Mouse (Mus musculus) MEL (cell line): ENCODE measurements around the gene Smpd3.

Experiments
- CHD1 ChIP-seq: IDR thresholded peaks from 2 replicates; pipeline ENCODE4 v1.6.1; 2012; ENCODE audit warnings: low read depth, mild to moderate bottlenecking, inconsistent platforms, low read length, improper control_type of control experiment
- CHD2 ChIP-seq: IDR thresholded peaks from 2 replicates; pipeline ENCODE4 v1.6.1; 2011; ENCODE audit warnings: low read length, improper control_type of control experiment
- CTCF ChIP-seq, 3 experiments: IDR thresholded peaks in 2 of 3; conservative IDR thresholded peaks in 1 of 3; 2 replicates each; pipeline ENCODE4 v1.5.1; 2011 to 2012; ENCODE audit warnings: low read length in 3 of 3, low read depth in 2 of 3, mild to moderate bottlenecking in 2 of 3, improper control_type of control experiment in 1 of 3, inconsistent platforms in 1 of 3, mixed read lengths in 1 of 3, moderate library complexity in 1 of 3; ENCODE audit not compliant: control insufficient read depth in 1 of 3, insufficient read depth in 1 of 3, poor library complexity in 1 of 3, severe bottlenecking in 1 of 3
- GATA1 ChIP-seq: IDR thresholded peaks from 2 replicates; pipeline ENCODE4 v1.6.1; 2011; ENCODE audit warnings: low read depth, low read length, improper control_type of control experiment
- MAFK ChIP-seq: IDR thresholded peaks from 2 replicates; pipeline ENCODE4 v1.6.1; 2011; ENCODE audit warnings: low read depth, mild to moderate bottlenecking, low read length, improper control_type of control experiment, borderline replicate concordance
- MAX ChIP-seq: IDR thresholded peaks from 2 replicates; pipeline ENCODE4 v1.6.1; 2011; ENCODE audit warnings: low read length, improper control_type of control experiment
- MEF2A ChIP-seq: IDR thresholded peaks from 2 replicates; pipeline ENCODE4 v1.6.1; 2014; ENCODE audit warnings: low read depth, mild to moderate bottlenecking, inconsistent platforms, low read length, improper control_type of control experiment; ENCODE audit not compliant: poor library complexity, insufficient replicate concordance, severe bottlenecking; ENCODE audit errors: extremely low read depth
- MXI1 ChIP-seq: IDR thresholded peaks from 2 replicates; pipeline ENCODE4 v1.6.1; 2011; ENCODE audit warnings: mild to moderate bottlenecking, low read depth, low read length, improper control_type of control experiment
- MYC ChIP-seq: IDR thresholded peaks from 2 replicates; pipeline ENCODE4 v1.6.1; 2011; ENCODE audit warnings: low read depth, mild to moderate bottlenecking, low read length, improper control_type of control experiment, moderate library complexity
- NRF1 ChIP-seq: IDR thresholded peaks from 2 replicates; pipeline ENCODE4 v1.6.1; 2014; ENCODE audit warnings: low read depth, mild to moderate bottlenecking, inconsistent platforms, low read length, improper control_type of control experiment, moderate library complexity; ENCODE audit not compliant: poor library complexity, insufficient read depth, severe bottlenecking
- POLR2A ChIP-seq, 2 experiments: IDR thresholded peaks; 2 replicates each; pipeline ENCODE4 v1.6.1; 2011 to 2012; ENCODE audit warnings: low read length in 2 of 2, mild to moderate bottlenecking in 2 of 2, control low read depth in 1 of 2, improper control_type of control experiment in 1 of 2, low read depth in 1 of 2, moderate library complexity in 1 of 2; ENCODE audit not compliant: control insufficient read depth in 1 of 2, insufficient read depth in 1 of 2, poor library complexity in 1 of 2
- POLR2AphosphoS5 ChIP-seq: IDR thresholded peaks from 2 replicates; pipeline ENCODE4 v1.6.1; 2012; ENCODE audit warnings: low read depth, borderline replicate concordance, mild to moderate bottlenecking, inconsistent platforms, low read length, moderate library complexity, mixed read lengths
- ZC3H11A ChIP-seq: IDR thresholded peaks from 2 replicates; pipeline ENCODE4 v1.6.1; 2012; ENCODE audit warnings: low read depth, mild to moderate bottlenecking, inconsistent platforms, low read length, improper control_type of control experiment

GRCm38 (mm10) chr8:106359650-106360338 is 22.0 kb upstream of the Smpd3 start:
- TF ChIP-seq CTCF (IDR thresholded peaks at IDR 0.05 in 2 of 3, conservative IDR thresholded peaks at IDR 0.05 in 1 of 3; ENCODE audit: control insufficient read depth in 1 of 3, insufficient read depth in 1 of 3, low read depth in 2 of 3, low read length in 3 of 3, poor library complexity in 1 of 3, severe bottlenecking in 1 of 3) (no peak), POLR2AphosphoS5 (no peak), MAFK (no peak), GATA1 (no peak), POLR2A (IDR thresholded peaks at IDR 0.05; ENCODE audit: control insufficient read depth in 1 of 2, insufficient read depth in 1 of 2, low read depth in 1 of 2, low read length in 2 of 2, poor library complexity in 1 of 2) (no peak), CHD2 (no peak), MEF2A (no peak), NRF1 (no peak), MXI1 (no peak), CHD1 (no peak), MYC (no peak), ZC3H11A (no peak), MAX (no peak)
